Mouse (Mus musculus): ENCODE measurements at regions not wholly inside any gene's neighbourhood (a gene's known extent, or its start where the extent isn't known, plus 50 kb on each side); places are given as distances from the start of the nearest gene placed in this dataset.

DNA sequence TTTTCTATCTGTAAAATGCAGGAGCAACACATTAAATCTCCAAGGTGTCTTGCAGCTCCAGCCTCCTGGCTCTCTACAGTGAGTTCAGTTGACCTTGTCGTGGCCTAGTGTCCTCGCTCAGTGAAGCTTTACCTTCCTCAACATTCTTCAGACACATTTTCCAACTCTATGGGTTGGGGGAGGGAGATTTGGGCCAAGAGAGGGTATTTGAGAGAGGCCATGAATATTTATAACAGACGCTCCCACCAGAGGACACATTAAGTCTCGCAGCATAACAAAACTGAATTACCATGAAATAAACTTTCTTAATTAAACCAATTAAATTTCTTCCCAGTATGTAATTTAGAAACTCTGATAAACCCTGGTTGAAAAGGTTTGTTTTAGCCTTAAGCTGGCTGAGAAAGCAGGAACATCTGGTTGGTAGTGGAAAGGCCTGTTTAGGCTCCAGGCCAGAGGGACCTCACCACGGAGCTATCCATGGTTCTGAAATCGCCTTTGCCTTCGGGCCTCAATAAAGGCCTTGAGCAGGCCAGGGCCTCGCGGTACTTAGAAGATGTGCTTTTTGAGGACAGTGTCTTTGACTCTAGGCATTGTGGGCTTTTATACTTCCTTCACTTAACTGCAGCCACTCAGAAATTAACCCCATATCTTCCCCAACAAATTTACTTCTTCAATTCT lies 109.9 kb downstream of the Dmrta2 start:
- TF ChIP-seq MAFK (IDR thresholded peaks at IDR 0.05; ENCODE audit: insufficient read depth, low read depth, low read length) (no peak), ZC3H11A (IDR thresholded peaks at IDR 0.05; ENCODE audit: borderline replicate concordance, low read depth, low read length) (no peak)
